Mouse (Mus musculus): ENCODE results near the gene Rxra. TPM values are rescaled to one million over a fixed set of nuclear protein-coding genes. Genes with fewer than 3 reads are reported as not detected.

The Rxra gene
- polyA plus RNA-seq, 1 experiment, result 14.1 TPM

DNA sequence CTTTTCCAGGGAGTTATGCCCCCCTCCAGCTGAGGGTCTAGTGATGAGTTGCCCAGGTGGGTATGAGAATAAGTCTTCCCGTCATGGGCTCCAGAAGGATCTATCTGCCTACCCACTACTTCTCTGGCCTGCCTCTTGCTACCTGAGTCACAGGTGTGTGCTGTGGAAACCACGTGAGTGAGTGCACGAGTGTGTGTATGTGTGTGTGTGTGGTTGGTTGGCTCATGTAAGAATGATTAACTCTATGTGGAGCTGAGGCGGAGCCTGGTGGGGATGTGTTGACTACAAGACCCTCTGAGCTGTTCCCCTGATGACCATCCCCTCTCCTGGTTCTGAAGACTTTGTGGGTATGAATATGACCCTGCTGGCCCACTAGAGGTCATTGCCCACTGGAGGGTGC, 9.7 kb downstream of the Rxra start:
- TF ChIP-seq USF1 (IDR thresholded peaks at IDR 0.05; ENCODE audit: low read depth) (no peak), MAX (IDR thresholded peaks at IDR 0.05) (no peak), MYOG (IDR thresholded peaks at IDR 0.05; ENCODE audit: control insufficient read depth, extremely low read depth, insufficient read length) (no peak), FOSL1 (IDR thresholded peaks at IDR 0.05; ENCODE audit: insufficient read depth, low read length, poor library complexity, severe bottlenecking) (no peak), CEBPB (IDR thresholded peaks at IDR 0.05; ENCODE audit: low read depth) (no peak), MYOD1 (IDR thresholded peaks at IDR 0.05; ENCODE audit: control insufficient read depth, insufficient read length, low read depth) (no peak), CTCF (IDR thresholded peaks at IDR 0.05; ENCODE audit: control insufficient read depth, insufficient read depth, insufficient read length) (no peak)

GRCm38 (mm10) chr2:27686335-27686734, 10.1 kb downstream of the Rxra start:
- Histone ChIP-seq H3K79me3 (ENCODE audit: low read depth) (peaks cover 2% of the 10 kb centered on the region), H3K27me3 (ENCODE audit: control insufficient read depth, insufficient read depth, insufficient read length) (no peaks in the 10 kb centered on the region), H3ac (ENCODE audit: control insufficient read depth, insufficient read length, low read depth) (no peak overlapping the region), H3K4me3 (ENCODE audit: insufficient read depth, poor library complexity, severe bottlenecking) (no peak overlapping the region), H3K79me2 (ENCODE audit: control insufficient read depth, insufficient read depth) (peaks cover 22% of the 10 kb centered on the region), H3K36me3 (ENCODE audit: control insufficient read depth, insufficient read depth) (no peaks in the 10 kb centered on the region)
- TF ChIP-seq MAX (IDR thresholded peaks at IDR 0.05) (no peak), MYOD1 (IDR thresholded peaks at IDR 0.05; ENCODE audit: control insufficient read depth, insufficient read length, low read depth) (no peak), FOSL1 (IDR thresholded peaks at IDR 0.05; ENCODE audit: insufficient read depth, low read length, poor library complexity, severe bottlenecking) (no peak), CEBPB (IDR thresholded peaks at IDR 0.05; ENCODE audit: low read depth) (no peak), MYOG (IDR thresholded peaks at IDR 0.05; ENCODE audit: control insufficient read depth, extremely low read depth, insufficient read length) (no peak), CTCF (IDR thresholded peaks at IDR 0.05; ENCODE audit: control insufficient read depth, insufficient read depth, insufficient read length) (no peak), USF1 (IDR thresholded peaks at IDR 0.05; ENCODE audit: low read depth) (no peak)

More for the DNA sequence above, 9.7 kb downstream of the Rxra start:
- Histone ChIP-seq H3K27me3 (ENCODE audit: control insufficient read depth, insufficient read depth, insufficient read length) (no peaks in the 10 kb centered on the region), H3K79me3 (ENCODE audit: low read depth) (peaks cover 2% of the 10 kb centered on the region), H3ac (ENCODE audit: control insufficient read depth, insufficient read length, low read depth) (no peak overlapping the region), H3K79me2 (ENCODE audit: control insufficient read depth, insufficient read depth) (peaks cover 27% of the 10 kb centered on the region), H3K36me3 (ENCODE audit: control insufficient read depth, insufficient read depth) (no peaks in the 10 kb centered on the region), H3K4me3 (ENCODE audit: insufficient read depth, poor library complexity, severe bottlenecking) (no peak overlapping the region)

GRCm38 (mm10) chr2:27687041-27687440, 10.8 kb downstream of the Rxra start:
- no peak for TF ChIP-seq MAX (IDR thresholded peaks at IDR 0.05)
- TF ChIP-seq USF1 (IDR thresholded peaks at IDR 0.05; ENCODE audit: low read depth), result no peak
- no peak for TF ChIP-seq MYOD1 (IDR thresholded peaks at IDR 0.05; ENCODE audit: control insufficient read depth, insufficient read length, low read depth)
- no peak for TF ChIP-seq FOSL1 (IDR thresholded peaks at IDR 0.05; ENCODE audit: insufficient read depth, low read length, poor library complexity, severe bottlenecking)
- no peak for TF ChIP-seq CTCF (IDR thresholded peaks at IDR 0.05; ENCODE audit: control insufficient read depth, insufficient read depth, insufficient read length)
- TF ChIP-seq CEBPB (IDR thresholded peaks at IDR 0.05; ENCODE audit: low read depth), result no peak
- TF ChIP-seq MYOG (IDR thresholded peaks at IDR 0.05; ENCODE audit: control insufficient read depth, extremely low read depth, insufficient read length), result no peak
- H3K79me2 ChIP-seq (ENCODE audit: control insufficient read depth, insufficient read depth), result peaks cover 17% of the 10 kb centered on the region
- H3K27me3 ChIP-seq (ENCODE audit: control insufficient read depth, insufficient read depth, insufficient read length), result no peaks in the 10 kb centered on the region
- H3K36me3 ChIP-seq (ENCODE audit: control insufficient read depth, insufficient read depth), result no peaks in the 10 kb centered on the region
- no peak overlapping the region for H3K4me3 ChIP-seq (ENCODE audit: insufficient read depth, poor library complexity, severe bottlenecking)
- peaks cover 2% of the 10 kb centered on the region for H3K79me3 ChIP-seq (ENCODE audit: low read depth)
- no peak overlapping the region for H3ac ChIP-seq (ENCODE audit: control insufficient read depth, insufficient read length, low read depth)

GRCm38 (mm10) chr2:27687973-27688372, 11.7 kb downstream of the Rxra start:
- Histone ChIP-seq H3K4me3 (ENCODE audit: insufficient read depth, poor library complexity, severe bottlenecking) (no peak overlapping the region), H3K27me3 (ENCODE audit: control insufficient read depth, insufficient read depth, insufficient read length) (no peaks in the 10 kb centered on the region), H3K79me3 (ENCODE audit: low read depth) (peaks cover under 1% of the 10 kb centered on the region), H3K79me2 (ENCODE audit: control insufficient read depth, insufficient read depth) (peaks cover 11% of the 10 kb centered on the region), H3K36me3 (ENCODE audit: control insufficient read depth, insufficient read depth) (no peaks in the 10 kb centered on the region), H3ac (ENCODE audit: control insufficient read depth, insufficient read length, low read depth) (no peak overlapping the region)
- no peak for TF ChIP-seq MYOD1 (IDR thresholded peaks at IDR 0.05; ENCODE audit: control insufficient read depth, insufficient read length, low read depth)
- no peak for TF ChIP-seq CEBPB (IDR thresholded peaks at IDR 0.05; ENCODE audit: low read depth)
- TF ChIP-seq USF1 (IDR thresholded peaks at IDR 0.05; ENCODE audit: low read depth), result no peak
- no peak for TF ChIP-seq MAX (IDR thresholded peaks at IDR 0.05)
- TF ChIP-seq MYOG (IDR thresholded peaks at IDR 0.05; ENCODE audit: control insufficient read depth, extremely low read depth, insufficient read length), result no peak
- TF ChIP-seq CTCF (IDR thresholded peaks at IDR 0.05; ENCODE audit: control insufficient read depth, insufficient read depth, insufficient read length), result no peak
- no peak for TF ChIP-seq FOSL1 (IDR thresholded peaks at IDR 0.05; ENCODE audit: insufficient read depth, low read length, poor library complexity, severe bottlenecking)

DNA sequence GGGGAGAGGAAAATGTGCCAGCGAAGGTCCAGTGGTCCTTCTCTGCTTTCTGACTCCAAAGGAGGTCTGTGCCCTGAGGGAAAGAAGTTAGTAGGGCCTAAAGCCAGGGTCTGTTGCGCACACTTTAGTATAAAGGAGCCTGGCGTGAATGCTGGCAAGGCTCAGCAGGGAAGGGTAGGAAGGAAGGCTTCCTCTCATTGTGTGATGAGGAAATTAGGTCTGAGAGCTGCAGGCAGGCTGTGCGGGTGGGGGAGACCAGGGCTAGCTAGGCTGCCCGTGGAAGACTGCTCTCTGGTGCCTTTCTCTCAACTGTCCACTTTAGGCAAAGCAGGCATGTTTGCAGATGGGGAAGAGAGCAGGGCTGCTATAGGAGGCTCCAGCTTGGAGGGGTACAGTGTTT, 14.5 kb downstream of the Rxra start:
- no peaks in the 10 kb centered on the region for H3K36me3 ChIP-seq (ENCODE audit: control insufficient read depth, insufficient read depth)
- H3K27me3 ChIP-seq (ENCODE audit: control insufficient read depth, insufficient read depth, insufficient read length), result no peaks in the 10 kb centered on the region
- H3K79me2 ChIP-seq (ENCODE audit: control insufficient read depth, insufficient read depth), result peaks cover 4% of the 10 kb centered on the region
- no peaks in the 10 kb centered on the region for H3K79me3 ChIP-seq (ENCODE audit: low read depth)
- TF ChIP-seq MYOG (IDR thresholded peaks at IDR 0.05; ENCODE audit: control insufficient read depth, extremely low read depth, insufficient read length) (no peak), MYOD1 (IDR thresholded peaks at IDR 0.05; ENCODE audit: control insufficient read depth, insufficient read length, low read depth) (no peak), MAX (IDR thresholded peaks at IDR 0.05) (no peak), CEBPB (IDR thresholded peaks at IDR 0.05; ENCODE audit: low read depth) (no peak), USF1 (IDR thresholded peaks at IDR 0.05; ENCODE audit: low read depth) (no peak), FOSL1 (IDR thresholded peaks at IDR 0.05; ENCODE audit: insufficient read depth, low read length, poor library complexity, severe bottlenecking) (no peak), CTCF (IDR thresholded peaks at IDR 0.05; ENCODE audit: control insufficient read depth, insufficient read depth, insufficient read length) (no peak)
- H3ac ChIP-seq (ENCODE audit: control insufficient read depth, insufficient read length, low read depth), result no peak overlapping the region
- H3K4me3 ChIP-seq (ENCODE audit: insufficient read depth, poor library complexity, severe bottlenecking), result no peak overlapping the region

Measured in C2C12 (cell line).